Mouse (Mus musculus) cerebellum, postnatal 36 days (tissue): ENCODE results near the gene Fn1.

Source experiments
- DNase-seq, 2 experiments: peaks; one replicate each; pipeline ENCODE4 v3.0.0; 2021 to 2022; ENCODE audit warnings: mixed read lengths in 2 of 2

Fn1 gene

GRCm38 (mm10) chr1:71594268-71594667 is 58.7 kb downstream of the Fn1 start:
- no peak for DNase-seq

DNA sequence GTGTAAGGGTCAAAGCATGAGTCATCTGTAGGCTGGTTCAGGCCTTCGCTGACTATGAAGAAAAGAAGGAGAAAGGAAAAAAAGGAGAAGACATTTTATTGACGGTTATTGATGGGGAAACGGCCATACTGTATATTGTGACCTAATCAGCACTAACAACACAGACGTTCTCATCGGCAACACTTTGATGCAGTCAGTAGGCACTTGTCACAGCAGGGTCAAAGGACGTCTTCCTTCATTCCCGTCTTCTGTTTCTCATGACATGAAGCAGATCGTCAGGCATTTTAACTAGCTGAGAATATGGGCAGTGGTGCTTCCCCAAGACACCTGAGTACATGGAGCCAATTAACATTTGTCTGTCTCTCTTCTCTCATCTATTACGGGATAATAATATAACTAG is 59.8 kb downstream of the Fn1 start:
- no peak for DNase-seq

- no peak for DNase-seq
Measured at GRCm38 (mm10) chr1:71590038-71590437, 63.0 kb downstream of the Fn1 start.

DNA sequence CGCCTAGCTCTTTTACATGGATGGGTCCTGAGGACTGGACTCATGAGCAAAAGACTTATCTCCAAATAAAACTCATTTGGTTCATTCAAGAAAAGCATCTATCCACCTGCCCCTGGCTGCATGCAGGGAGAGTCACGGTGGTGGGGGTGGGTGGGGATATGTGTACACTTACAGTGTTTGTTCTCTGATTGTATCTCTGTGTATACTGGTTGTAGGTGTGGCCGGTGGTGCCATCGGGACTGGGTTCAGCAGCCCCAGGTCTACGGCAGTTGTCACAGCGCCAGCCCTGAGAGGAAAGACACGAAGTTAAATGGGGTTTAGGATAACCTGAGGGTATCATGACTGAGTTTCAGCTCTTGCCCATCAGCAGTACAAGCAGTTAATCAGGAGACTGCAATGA is 66.3 kb downstream of the Fn1 start:
- no peak for DNase-seq

GRCm38 (mm10) chr1:71583900-71584299 is 69.1 kb downstream of the Fn1 start:
- no peak for DNase-seq

DNA sequence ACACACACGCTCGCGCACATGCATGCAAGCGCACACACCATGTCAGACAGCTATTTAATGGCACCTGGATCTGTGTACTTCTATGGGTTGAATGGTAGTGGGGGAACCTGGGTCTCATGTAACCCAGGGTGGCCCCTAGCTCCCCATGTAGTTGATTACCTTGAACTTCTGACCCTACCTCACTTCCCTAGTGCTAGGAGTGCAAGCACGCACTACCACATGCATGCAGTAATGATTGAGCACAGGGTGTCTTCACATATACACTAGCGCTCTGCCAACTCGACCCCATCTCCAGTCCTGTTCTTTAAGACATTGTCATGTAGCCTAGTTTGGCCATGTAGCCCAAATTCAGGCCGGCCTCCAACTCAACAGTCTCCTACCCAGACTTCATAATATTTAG is 69.7 kb downstream of the Fn1 start:
- no peak for DNase-seq

DNA sequence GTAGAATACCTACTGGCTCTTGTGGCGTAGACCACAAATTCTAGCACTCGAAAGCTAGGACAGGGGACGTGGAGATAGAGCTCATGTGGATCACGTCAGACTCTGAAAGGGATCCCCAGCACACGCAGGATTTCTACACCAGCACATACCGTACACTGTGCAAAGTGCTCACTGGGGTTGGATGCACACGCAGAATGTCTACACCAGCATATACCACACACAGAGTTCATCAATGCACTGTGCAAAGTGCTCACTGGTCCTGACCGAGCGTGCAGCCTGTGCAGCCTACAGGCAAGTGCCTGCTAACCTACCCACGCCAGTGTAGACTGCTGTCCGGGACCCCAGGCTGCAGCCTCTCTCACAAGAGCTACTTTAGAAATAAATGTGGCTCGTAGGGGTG is 72.6 kb downstream of the Fn1 start:
- DNase-seq: no peak

- DNase-seq: no peak
Measured at GRCm38 (mm10) chr1:71579526-71579925, 73.5 kb downstream of the Fn1 start.

GRCm38 (mm10) chr1:71576837-71577236 is 76.2 kb downstream of the Fn1 start:
- DNase-seq: no peak

DNA sequence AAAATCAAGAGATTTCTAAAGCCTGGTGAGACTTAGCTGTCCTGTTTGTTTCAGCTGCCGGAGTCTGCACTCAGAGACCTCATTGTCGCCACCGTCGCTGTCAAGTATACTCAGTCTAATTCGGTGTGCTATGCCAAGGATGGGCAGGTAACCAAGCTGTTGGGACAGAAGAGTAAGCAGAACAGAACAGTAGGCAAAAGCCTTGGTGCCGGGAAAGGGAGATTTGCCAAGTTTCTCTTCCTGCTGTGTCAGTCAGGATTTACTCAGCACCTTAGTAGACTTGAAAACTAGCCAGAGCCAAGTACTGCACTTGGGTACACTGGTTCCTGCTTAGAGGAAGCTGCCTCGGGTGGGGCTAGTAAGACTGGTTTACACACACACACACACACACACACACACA is 77.0 kb downstream of the Fn1 start:
- DNase-seq: peak; percentile 42 to 50

- no peak for DNase-seq
Measured at GRCm38 (mm10) chr1:71570116-71570515, 82.9 kb downstream of the Fn1 start.

DNA sequence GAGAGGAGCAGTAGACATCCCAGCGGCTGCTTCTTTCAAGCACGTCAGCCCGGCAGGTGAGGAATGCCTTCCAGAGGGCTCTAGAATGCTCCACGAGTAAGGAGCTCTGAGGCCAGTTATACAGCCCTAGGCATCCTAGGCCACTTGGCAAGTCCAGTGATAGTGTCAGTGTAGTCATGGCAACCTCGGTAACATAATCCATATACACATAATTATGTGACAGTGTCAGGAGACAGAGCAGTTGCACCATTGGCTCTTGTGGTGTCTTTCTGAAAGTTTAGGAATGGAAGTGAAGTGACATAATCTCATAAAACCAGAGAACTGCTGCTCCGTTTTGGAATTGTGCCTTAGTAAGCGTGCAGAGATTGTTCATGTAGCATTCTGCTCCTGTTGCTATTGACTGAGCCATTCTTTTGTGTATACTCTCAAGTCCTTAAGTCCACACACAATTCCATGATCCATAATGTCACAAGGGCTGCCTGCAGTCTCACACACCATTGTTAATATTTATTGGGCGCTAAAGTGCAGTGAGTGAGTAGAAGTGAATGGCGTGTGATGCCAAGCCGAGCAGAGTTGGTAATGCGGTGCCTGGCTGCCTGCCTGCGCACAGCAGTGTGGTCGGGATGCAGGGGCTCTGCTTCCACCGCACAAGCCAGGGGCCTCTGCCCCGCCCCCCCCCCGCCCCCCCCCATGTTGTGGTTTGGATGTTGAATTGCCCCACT is 85.0 kb downstream of the Fn1 start:
- DNase-seq: no peak

- DNase-seq: no peak
Measured at GRCm38 (mm10) chr1:71564291-71564690, 88.7 kb downstream of the Fn1 start.

GRCm38 (mm10) chr1:71560626-71561025 is 92.4 kb downstream of the Fn1 start:
- no peak for DNase-seq

DNA sequence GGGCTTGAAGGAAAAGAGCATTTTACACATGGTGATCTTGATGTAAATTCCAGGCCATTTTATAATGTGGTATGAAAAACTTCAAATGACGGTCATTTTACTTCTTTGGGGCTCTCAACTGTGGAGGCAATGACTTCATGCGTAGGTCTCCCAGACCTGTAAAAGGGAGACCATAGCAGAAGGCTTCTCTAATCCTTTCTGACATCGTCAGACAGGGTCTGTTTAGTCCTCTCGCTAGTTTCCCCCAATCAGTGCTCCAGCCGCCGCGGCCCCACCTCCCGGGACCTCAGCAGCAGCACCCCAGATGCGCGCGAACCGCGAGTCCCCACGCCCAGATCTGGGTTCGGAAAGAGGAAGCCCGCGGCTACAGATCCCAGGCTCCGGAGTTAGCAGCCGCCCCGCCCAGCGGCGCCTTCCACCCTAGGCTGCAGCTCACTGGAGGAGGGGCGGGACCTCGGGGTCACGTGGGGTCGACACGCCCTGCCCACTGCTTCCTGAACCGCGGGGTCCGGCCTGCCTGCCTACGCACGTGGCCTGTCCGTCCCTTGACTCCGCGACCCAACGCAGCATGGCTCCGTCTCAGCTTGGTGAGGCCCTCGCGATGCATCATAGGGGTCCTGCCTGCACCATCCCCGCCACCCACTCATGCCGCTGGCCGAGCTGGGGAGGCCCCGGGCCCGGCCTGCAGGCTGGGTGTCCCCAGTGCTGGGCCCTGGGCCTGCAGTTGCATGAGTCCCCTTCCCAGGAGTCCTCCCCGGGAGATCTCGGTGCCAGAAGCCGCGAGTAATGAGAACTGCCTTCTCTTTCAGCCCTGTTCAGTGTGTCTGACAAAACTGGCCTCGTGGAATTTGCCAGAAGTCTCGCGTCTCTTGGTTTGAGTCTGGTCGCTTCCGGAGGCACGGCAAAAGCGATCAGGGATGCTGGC is 96.0 kb downstream of the Fn1 start, which contains the start of gene Atic:
TSS of gene Atic (plus strand) at position 463 of the 925 bp plus-strand sequence.
- peak; percentile 71 to 82 for DNase-seq

GRCm38 (mm10) chr1:71550626-71551195 is 102.3 kb downstream of the Fn1 start:
- no peak for DNase-seq

DNA sequence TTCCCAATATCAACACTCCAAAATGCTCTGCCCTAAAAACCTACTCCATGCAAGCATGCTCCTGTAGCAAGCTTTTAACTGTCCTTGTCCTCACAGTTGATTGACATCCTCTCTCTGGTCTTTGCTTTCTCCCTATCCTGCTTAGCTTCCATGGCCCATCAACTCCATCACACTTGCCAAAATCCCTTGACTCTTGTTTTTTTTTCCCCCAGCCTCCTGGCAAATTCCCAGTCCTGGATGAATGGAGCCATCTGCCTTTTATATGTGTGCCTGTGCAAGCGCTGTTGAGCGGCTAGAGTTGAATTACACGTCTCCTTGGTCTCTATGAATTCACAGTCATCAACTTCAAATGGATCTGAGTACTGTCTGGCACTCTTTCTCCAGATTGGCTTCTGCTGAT is 112.6 kb downstream of the Fn1 start:
- DNase-seq: peak; percentile 10 to 27

DNA sequence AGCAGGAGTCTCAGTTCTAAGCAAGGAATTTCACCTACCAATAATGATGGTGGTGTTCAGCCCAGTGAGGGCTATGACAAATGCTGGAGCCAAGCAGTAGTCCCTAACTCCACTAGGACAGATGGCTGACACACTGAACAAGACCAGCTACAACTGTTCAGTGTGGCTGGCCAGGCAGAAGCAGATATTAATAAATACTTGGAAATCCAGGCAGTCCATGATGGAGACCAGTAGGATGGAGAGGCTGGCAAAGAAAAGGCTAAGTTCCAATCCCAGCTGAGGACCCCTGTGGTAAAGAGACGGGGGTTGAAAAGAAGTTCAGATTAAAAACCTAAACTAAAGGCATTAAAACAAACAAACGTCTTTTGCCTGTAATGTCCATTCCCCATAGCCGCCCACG is 113.4 kb downstream of the Fn1 start:
- DNase-seq: no peak
